ENCODE assay signal across 8 mouse cellular contexts in the genomic region with DNA sequence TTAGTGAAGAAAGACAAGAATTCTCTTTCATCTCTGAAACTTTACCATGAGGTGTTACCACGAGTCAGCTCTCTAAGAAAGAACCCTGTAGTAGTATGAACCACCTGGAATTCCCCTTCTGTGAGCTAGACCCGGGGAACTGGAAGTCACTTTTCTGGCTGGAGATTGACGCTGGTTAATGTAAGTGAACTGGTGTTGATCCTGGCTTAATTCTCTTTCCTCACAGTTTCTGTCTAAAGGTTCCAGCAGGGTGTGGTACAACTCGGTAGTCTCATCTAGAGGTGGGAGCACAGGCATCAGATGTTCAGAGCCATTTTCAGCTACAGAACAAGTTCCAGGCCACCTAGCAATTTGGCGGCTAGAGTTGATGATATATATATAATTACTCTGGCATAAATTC. TPM values are rescaled to one million over a fixed set of nuclear protein-coding genes. Genes with fewer than 3 reads are reported as not detected.
A peak's percentile ranks its signal among the peaks of the same experiment; 100 is the strongest.
DNase-seq lines count a peak whose midpoint lies in the region; ATAC-seq and TF ChIP-seq lines count a peak whose summit lies in the region.

No protein-coding gene starts in this region.

- no peaks in the 10 kb centered on the region for H3K27me3 ChIP-seq in heart, embryonic 13.5 days (replicated peaks)
- no peaks in the 10 kb centered on the region for H3K27me3 ChIP-seq in CH12.LX (replicated peaks)
- no peaks in the 10 kb centered on the region for H3K27me3 ChIP-seq in erythroblast, embryonic 14.5 days (ENCODE audit: control insufficient read depth)
- H3K27me3 ChIP-seq in limb, embryonic 14.5 days (ENCODE audit: control insufficient read depth, insufficient read depth, low read length): no peaks in the 10 kb centered on the region
- H3K27me3 ChIP-seq in stomach, embryonic 16.5 days (ENCODE audit: control insufficient read depth, insufficient read depth, low read length): no peaks in the 10 kb centered on the region

- H3K9me3 ChIP-seq in heart, embryonic 13.5 days: no peaks in the 10 kb centered on the region
- H3K9me3 ChIP-seq in CH12.LX (replicated peaks; ENCODE audit: low read length): peaks cover 14% of the 10 kb centered on the region
- H3K9me3 ChIP-seq in erythroblast, embryonic 14.5 days (ENCODE audit: control insufficient read depth, low read length): no peaks in the 10 kb centered on the region
- H3K9me3 ChIP-seq in limb, embryonic 14.5 days (ENCODE audit: control insufficient read depth, low read length): no peaks in the 10 kb centered on the region
- no peaks in the 10 kb centered on the region for H3K9me3 ChIP-seq in stomach, embryonic 16.5 days (replicated peaks; ENCODE audit: control insufficient read depth, low read length)

- H3K9ac ChIP-seq in heart, embryonic 13.5 days: peak overlapping the region; percentile 97
- H3K9ac ChIP-seq in CH12.LX (ENCODE audit: insufficient read depth, low read depth): peak overlapping the region; percentile 100
- peak overlapping the region; percentile 60 for H3K9ac ChIP-seq in limb, embryonic 14.5 days (ENCODE audit: low read depth, low read length, severe bottlenecking)
- peak overlapping the region; percentile 83 for H3K9ac ChIP-seq in stomach, embryonic 16.5 days (ENCODE audit: low read length)

- no peak for ATAC-seq in heart, embryonic 13.5 days (ENCODE audit: extremely low read depth, insufficient number of reproducible peaks, low FRiP score, low TSS enrichment)
- no peak for ATAC-seq in limb, embryonic 14.5 days (ENCODE audit: low FRiP score, low read depth)
- ATAC-seq in stomach, embryonic 16.5 days (ENCODE audit: insufficient read depth, low FRiP score): no peak

- dilution Hi-C loops in CH12.LX (cut with MboI; ENCODE audit: extremely low pct_ligation_motif_present, extremely low pct_unique_long_range_greater_than_20kb, low sequenced_read_pairs): no loop called here

- H3K4me2 ChIP-seq in heart, embryonic 13.5 days: peak overlapping the region; percentile 82
- H3K4me2 ChIP-seq in CH12.LX (ENCODE audit: insufficient read depth, low read depth, poor library complexity, severe bottlenecking): peak overlapping the region; percentile 88
- H3K4me2 ChIP-seq in limb, embryonic 14.5 days (replicated peaks; ENCODE audit: low read depth, low read length, severe bottlenecking): peak overlapping the region; percentile 60
- peak overlapping the region; percentile 57 for H3K4me2 ChIP-seq in stomach, embryonic 16.5 days (ENCODE audit: low read depth, low read length)

- in situ Hi-C loops in CH12.LX (cut with MboI; ENCODE audit: low pct_ligation_motif_present, low pct_unique_long_range_greater_than_20kb, low sequenced_read_pairs): no loop called here

- TF ChIP-seq POLR2A in CH12.LX (IDR thresholded peaks at IDR 0.05; ENCODE audit: low read depth, low read length): no peak
- TF ChIP-seq POLR2A in limb, embryonic 14.5 days (IDR thresholded peaks at IDR 0.05; ENCODE audit: borderline replicate concordance, extremely low read depth, insufficient read depth, insufficient read length): no peak

- H3K36me3 ChIP-seq in heart, embryonic 13.5 days: peaks cover 18% of the 10 kb centered on the region
- H3K36me3 ChIP-seq in CH12.LX (replicated peaks in 1 of 2; ENCODE audit: control insufficient read depth in 1 of 2, insufficient read depth in 1 of 2, low read length in 1 of 2): peaks cover 8 to 18% of the 10 kb centered on the region in 2 experiments
- peaks cover 24% of the 10 kb centered on the region for H3K36me3 ChIP-seq in erythroblast, embryonic 14.5 days (ENCODE audit: control insufficient read depth)
- peaks cover 16% of the 10 kb centered on the region for H3K36me3 ChIP-seq in limb, embryonic 14.5 days (ENCODE audit: control insufficient read depth, insufficient read depth, low read length)
- H3K36me3 ChIP-seq in stomach, embryonic 16.5 days (ENCODE audit: control insufficient read depth, insufficient read depth, low read length): 0 out of 2 replicates have a peak, but pooled peaks cover 4% of the 10 kb centered on the region

- H3K79me2 ChIP-seq in CH12.LX (replicated peaks; ENCODE audit: control insufficient read depth, extremely low read depth, insufficient read depth, poor library complexity, severe bottlenecking): peaks cover 14% of the 10 kb centered on the region

- peak overlapping the region; percentile 84 for H3K27ac ChIP-seq in heart, embryonic 13.5 days (replicated peaks)
- peak overlapping the region; percentile 58; the same call in 1 of the 2 replicates for H3K27ac ChIP-seq in CH12.LX (ENCODE audit: insufficient read depth, low read depth)
- peak overlapping the region; percentile 76 for H3K27ac ChIP-seq in limb, embryonic 14.5 days (replicated peaks; ENCODE audit: low read depth, low read length)
- H3K27ac ChIP-seq in stomach, embryonic 16.5 days (ENCODE audit: low read length): peak overlapping the region; percentile 82; the same call in 1 of the 2 replicates

- TF ChIP-seq RAD21 in CH12.LX (IDR thresholded peaks at IDR 0.05; ENCODE audit: low read depth, low read length): no peak

- TF ChIP-seq CTCF in CH12.LX (conservative IDR thresholded peaks at IDR 0.05 in 1 of 2, IDR thresholded peaks at IDR 0.05 in 1 of 2; ENCODE audit: low read depth in 2 of 2, low read length in 2 of 2): no peak

- H3K4me3 ChIP-seq in heart, embryonic 13.5 days: peak overlapping the region; percentile 96
- peak overlapping the region; percentile 55 to 87 (median 72) for H3K4me3 ChIP-seq in CH12.LX (replicated peaks in 1 of 3; ENCODE audit: low read depth in 2 of 3, low read length in 2 of 3, poor library complexity in 1 of 3)
- H3K4me3 ChIP-seq in erythroblast, embryonic 14.5 days (replicated peaks): peak overlapping the region; percentile 79
- H3K4me3 ChIP-seq in limb, embryonic 14.5 days (replicated peaks; ENCODE audit: low read length): peak overlapping the region; percentile 94
- H3K4me3 ChIP-seq in stomach, embryonic 16.5 days (replicated peaks; ENCODE audit: low read length): peak overlapping the region; percentile 97

- H3K4me1 ChIP-seq in heart, embryonic 13.5 days: peaks cover 26% of the 10 kb centered on the region
- H3K4me1 ChIP-seq in CH12.LX (ENCODE audit: control insufficient read depth in 1 of 2, insufficient read depth in 2 of 2): peaks cover 0 to 23% of the 10 kb centered on the region in 2 experiments; a peak in 3 of 4 replicates
- H3K4me1 ChIP-seq in erythroblast, embryonic 14.5 days (ENCODE audit: control insufficient read depth): peaks cover 44% of the 10 kb centered on the region
- peaks cover 10% of the 10 kb centered on the region for H3K4me1 ChIP-seq in limb, embryonic 14.5 days (ENCODE audit: control insufficient read depth, insufficient read depth, low read length)
- H3K4me1 ChIP-seq in stomach, embryonic 16.5 days (ENCODE audit: control insufficient read depth, insufficient read depth, low read length): peaks cover 15% of the 10 kb centered on the region

- peak; percentile 36; the same call in 1 of the 2 replicates for TF ChIP-seq EP300 in CH12.LX (IDR thresholded peaks at IDR 0.05; ENCODE audit: low read length)

- DNase-seq in heart, adult 18-20 months: no peak
- peak; percentile 59 for DNase-seq in CH12.LX (ENCODE audit: extremely low read depth)
- DNase-seq in limb, embryonic 14.5 days (ENCODE audit: low spot score): peak; percentile 10
- no peak for DNase-seq in kidney, postnatal 10 days
- DNase-seq in layer of hippocampus, adult 9-11 months: no peak

- WGBS in heart, embryonic 13.5 days: 30% methylated on average over 5 of the region's 5 CpGs
- WGBS in limb, embryonic 14.5 days: 18% methylated on average over 5 of the region's 5 CpGs
- 16% methylated on average over 5 of the region's 5 CpGs for WGBS in stomach, embryonic 16.5 days

TF ChIP-seq in CH12.LX, 34 proteins besides CTCF, POLR2A, EP300 and RAD21 (continues in another document):
- TF ChIP-seq HCFC1 (IDR thresholded peaks at IDR 0.05; ENCODE audit: low read depth, low read length): no peak
- TF ChIP-seq CHD2 (IDR thresholded peaks at IDR 0.05; ENCODE audit: low read length): 0 out of 2 replicates have a peak, but pooled peaks have one; percentile 16
- no peak for TF ChIP-seq IRF4 (IDR thresholded peaks at IDR 0.05; ENCODE audit: low read depth, low read length)
- TF ChIP-seq BHLHE40 (IDR thresholded peaks at IDR 0.05; ENCODE audit: low read depth, low read length): no peak
- TF ChIP-seq ZC3H11A (IDR thresholded peaks at IDR 0.05; ENCODE audit: low read depth, low read length): no peak
- no peak for TF ChIP-seq NELFE (IDR thresholded peaks at IDR 0.05; ENCODE audit: low read depth, low read length)

RNA-seq across cellular contexts. Expression of gene Clpx, which starts 0.9 kb away (rescaled TPM):
- polyA plus RNA-seq in heart, embryonic 13.5 days (2015; fragmentation: Nextera tagmentation; extraction: Ambion mirVana): 40.4 and 41.3 TPM in 2 replicates
- total RNA-seq in heart, adult 18-20 months (2021): 100 to 1,000 TPM; 117 to 125 TPM
- total RNA-seq in CH12.LX (2012; rRNA removed): 31.1 and 31.8 TPM in 2 replicates
- total RNA-seq in CH12.LX (2014; rRNA removed): 45.6 and 51.4 TPM in 2 replicates
- polyA plus RNA-seq in CH12.LX (2012; ENCODE audit: insufficient read length, low read depth): 34.5 TPM in 2 replicates
- polyA plus RNA-seq in erythroblast, embryonic 14.5 days (2012): 0.86 and 1.1 TPM in 2 replicates
- 19.6 and 23.8 TPM in 2 replicates for polyA plus RNA-seq in limb, embryonic 14.5 days (2012; rRNA removed)
- 52.7 and 55.6 TPM in 2 replicates for polyA plus RNA-seq in limb, embryonic 14.5 days (2014; fragmentation: Nextera tagmentation; extraction: Ambion mirVana)
- polyA plus RNA-seq in stomach, embryonic 16.5 days (2015; fragmentation: Nextera tagmentation; extraction: Ambion mirVana): 53.9 and 54.8 TPM in 2 replicates

RNA-seq across cellular contexts. Expression of gene Cilp, which starts 28.1 kb away (rescaled TPM):
- 0.04 TPM in 1 of 2 replicates, not detected in the other for polyA plus RNA-seq in heart, embryonic 13.5 days (2015; fragmentation: Nextera tagmentation; extraction: Ambion mirVana)
- 1 to 10 TPM; 2.8 to 3.3 TPM for total RNA-seq in heart, adult 18-20 months (2021)
- total RNA-seq in CH12.LX (2012; rRNA removed) (not detected in 2 replicates), CH12.LX (2014; rRNA removed) (not detected in 2 replicates)
- not detected in 2 replicates for polyA plus RNA-seq in CH12.LX (2012; ENCODE audit: insufficient read length, low read depth)
- not detected in 2 replicates for polyA plus RNA-seq in erythroblast, embryonic 14.5 days (2012)
- polyA plus RNA-seq in limb, embryonic 14.5 days (2012; rRNA removed): 5.5 and 6.5 TPM in 2 replicates
- 7.2 and 9.5 TPM in 2 replicates for polyA plus RNA-seq in limb, embryonic 14.5 days (2014; fragmentation: Nextera tagmentation; extraction: Ambion mirVana)
- polyA plus RNA-seq in stomach, embryonic 16.5 days (2015; fragmentation: Nextera tagmentation; extraction: Ambion mirVana): 0.81 and 0.90 TPM in 2 replicates

RNA-seq across cellular contexts. Expression of gene Pdcd7, which starts 52.8 kb away (rescaled TPM):
- polyA plus RNA-seq in heart, embryonic 13.5 days (2015; fragmentation: Nextera tagmentation; extraction: Ambion mirVana): 5.3 and 5.9 TPM in 2 replicates
- 10 to 100 TPM; 14.4 to 18.4 TPM for total RNA-seq in heart, adult 18-20 months (2021)
- 14.5 and 16.3 TPM in 2 replicates for total RNA-seq in CH12.LX (2012; rRNA removed)
- 12.8 and 13.1 TPM in 2 replicates for total RNA-seq in CH12.LX (2014; rRNA removed)
- 20.6 and 24.0 TPM in 2 replicates for polyA plus RNA-seq in CH12.LX (2012; ENCODE audit: insufficient read length, low read depth)
- polyA plus RNA-seq in erythroblast, embryonic 14.5 days (2012): 0.99 and 1.1 TPM in 2 replicates
- polyA plus RNA-seq in limb, embryonic 14.5 days (2012; rRNA removed): 16.2 and 18.0 TPM in 2 replicates
- polyA plus RNA-seq in limb, embryonic 14.5 days (2014; fragmentation: Nextera tagmentation; extraction: Ambion mirVana): 15.7 and 17.5 TPM in 2 replicates
- 3.4 and 3.6 TPM in 2 replicates for polyA plus RNA-seq in stomach, embryonic 16.5 days (2015; fragmentation: Nextera tagmentation; extraction: Ambion mirVana)

Comparison
In these comparisons a context has a peak if more than half of its experiments do, and no peak if none do; other contexts are left out.
1. DNase-seq: peak in CH12.LX (single experiment) and limb, embryonic 14.5 days (single experiment); none in heart, adult 18-20 months (0 of 2), kidney, postnatal 10 days (single experiment) and layer of hippocampus, adult 9-11 months (single experiment).
2. Peak in every context shown above with its lines, with median percentiles within 50 percentile points of each other: H3K27ac ChIP-seq, H3K4me2 ChIP-seq, H3K4me3 ChIP-seq and H3K9ac ChIP-seq.